Mouse (Mus musculus): ENCODE results near the gene Gsto1.

DNA sequence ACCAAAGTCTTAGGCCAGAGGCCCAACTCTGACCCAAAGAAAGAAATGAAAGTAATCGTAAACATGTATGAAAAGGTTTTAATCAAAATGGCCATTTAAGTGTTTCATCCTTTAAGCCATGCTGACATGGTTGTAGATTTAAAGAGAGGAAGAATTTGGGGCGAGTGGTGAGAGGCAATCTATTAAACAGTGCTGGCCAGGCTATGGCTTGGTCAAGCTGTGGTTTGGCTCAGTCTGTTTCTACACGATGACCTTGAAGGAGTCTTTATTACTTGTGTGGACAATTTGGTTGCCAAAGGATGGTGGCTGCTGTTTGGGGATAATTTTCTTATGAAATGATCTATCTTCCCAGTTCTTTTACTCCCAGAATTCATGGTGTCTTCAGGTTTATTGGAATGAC, 1.7 kb upstream of the Gsto1 start:
- TF ChIP-seq CTCF (IDR thresholded peaks at IDR 0.05; ENCODE audit: borderline replicate concordance, control insufficient read depth, extremely low read depth, insufficient read depth, low read length, poor library complexity) (no peak), POLR2A (IDR thresholded peaks at IDR 0.05; ENCODE audit: control insufficient read depth, extremely low read depth, insufficient read depth, low read length, poor library complexity) (no peak)

Measured in thymus, adult 2 months (tissue).